Mouse (Mus musculus) limb, embryonic 13.5 days (tissue): ENCODE measurements at regions not wholly inside any gene's neighbourhood (a gene's known extent, or its start where the extent isn't known, plus 50 kb on each side); places are given as distances from the start of the nearest gene placed in this dataset.
A peak's percentile ranks its signal among the peaks of the same experiment; 100 is the strongest.
"Not testable (repeated sequence)": the region's sequence is repeated elsewhere in the genome, so short reads cannot be mapped to it uniquely, and the experiment has no call there.

Source experiments
- ATAC-seq: fragments of 200-750 bp; cut with Nextera tagmentation; 2 replicates; pipeline ENCODE4 v1.8.0; 2017; ENCODE audit warnings: low read depth, moderate number of reproducible peaks, moderate TSS enrichment; ENCODE audit not compliant: low FRiP score
- H3K27ac ChIP-seq: fragments of 300-500 bp; sonication (generic); 2 replicates; pipeline ENCODE4 v1.5.1; 2015; ENCODE audit warnings: inconsistent platforms, mild to moderate bottlenecking, moderate library complexity
- H3K27me3 ChIP-seq: fragments of 300-500 bp; sonication (generic); 2 replicates; pipeline ENCODE4 v1.6.1; 2015; ENCODE audit warnings: mild to moderate bottlenecking, inconsistent platforms
- H3K36me3 ChIP-seq: fragments of 300-500 bp; sonication (generic); 2 replicates; pipeline ENCODE4 v1.6.1; 2015; ENCODE audit warnings: inconsistent platforms, mild to moderate bottlenecking, moderate library complexity
- H3K4me1 ChIP-seq: fragments of 300-500 bp; sonication (generic); 2 replicates; pipeline ENCODE4 v1.6.1; 2015; ENCODE audit warnings: inconsistent platforms
- H3K4me2 ChIP-seq: fragments of 300-500 bp; sonication (generic); replicated peaks from 2 replicates; pipeline ENCODE4 v1.6.1; 2015; ENCODE audit warnings: inconsistent platforms, mild to moderate bottlenecking, moderate library complexity
- H3K4me3 ChIP-seq: fragments of 300-500 bp; sonication (generic); 2 replicates; pipeline ENCODE4 v1.5.1; 2015; ENCODE audit warnings: moderate library complexity, mild to moderate bottlenecking, inconsistent platforms
- H3K9ac ChIP-seq: fragments of 300-500 bp; sonication (generic); 2 replicates; pipeline ENCODE4 v1.6.1; 2015; ENCODE audit warnings: mild to moderate bottlenecking, inconsistent platforms
- H3K9me3 ChIP-seq: fragments of 300-500 bp; sonication (generic); 2 replicates; pipeline ENCODE4 v1.6.1; 2016; ENCODE audit warnings: inconsistent platforms
- WGBS: fragments of 180-500 bp; shearing (Covaris S2); methylation state at CpG from one replicate; pipeline ENCODE4 v1.1.7; 2015; 5-methylcytosine and 5-hydroxymethylcytosine counted together

DNA sequence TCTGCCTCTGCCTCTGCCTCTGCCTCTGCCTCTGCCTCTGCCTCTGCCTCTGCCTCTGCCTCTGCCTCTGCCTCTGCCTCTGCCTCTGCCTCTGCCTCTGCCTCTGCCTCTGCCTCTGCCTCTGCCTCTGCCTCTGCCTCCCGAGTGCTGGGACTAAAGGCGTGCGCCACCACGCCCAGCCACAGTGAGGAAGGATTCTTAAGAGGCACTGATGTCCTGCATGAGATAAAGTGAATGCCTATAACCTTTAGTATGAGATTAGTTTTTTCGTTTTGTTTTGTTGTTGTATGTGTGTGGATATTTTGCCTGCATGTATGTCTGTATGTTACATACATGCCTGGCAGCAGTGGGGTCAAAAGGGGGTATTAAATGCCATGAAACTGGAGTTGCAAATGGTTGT lies 63.2 kb downstream of the Hlx start:
- not testable (repeated sequence) for ATAC-seq, H3K9ac ChIP-seq, H3K36me3 ChIP-seq, H3K4me1 ChIP-seq, H3K27ac ChIP-seq, H3K4me2 ChIP-seq, H3K9me3 ChIP-seq, H3K4me3 ChIP-seq, H3K27me3 ChIP-seq
- 89% methylated on average over 5 of the region's 5 CpGs for WGBS

DNA sequence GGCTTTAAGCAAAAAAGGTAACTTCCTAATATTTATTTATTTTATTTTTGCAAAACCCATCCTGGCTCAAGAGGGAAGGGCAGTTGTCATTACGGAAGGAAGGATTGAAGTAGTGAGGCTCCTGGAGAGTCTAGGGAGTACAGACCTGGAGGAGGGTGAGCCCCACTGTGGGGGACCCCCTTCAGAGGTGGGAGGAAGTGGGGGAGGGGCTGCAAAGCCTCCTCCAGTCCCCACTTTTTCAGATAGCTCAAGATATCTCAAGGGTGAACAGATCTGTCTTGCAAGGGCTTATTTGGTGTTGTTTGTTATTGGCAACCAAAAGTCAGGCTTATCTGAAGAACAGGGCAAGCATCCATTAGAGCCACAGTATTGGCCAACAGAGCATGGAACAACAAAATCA lies 64.0 kb downstream of the Hlx start:
- H3K4me2 ChIP-seq = no peak overlapping the region
- H3K4me1 ChIP-seq = no peaks in the 10 kb centered on the region; the same call in 1 of the 2 replicates
- no peaks in the 10 kb centered on the region for H3K9me3 ChIP-seq
- H3K9ac ChIP-seq = no peak overlapping the region
- ATAC-seq = no peak
- H3K27me3 ChIP-seq = 0 out of 2 replicates have a peak, but pooled peaks cover 3% of the 10 kb centered on the region
- no peaks in the 10 kb centered on the region for H3K36me3 ChIP-seq
- no peak overlapping the region for H3K27ac ChIP-seq
- WGBS = 90% methylated on average over 1 of the region's 1 CpGs
- H3K4me3 ChIP-seq = no peak overlapping the region

DNA sequence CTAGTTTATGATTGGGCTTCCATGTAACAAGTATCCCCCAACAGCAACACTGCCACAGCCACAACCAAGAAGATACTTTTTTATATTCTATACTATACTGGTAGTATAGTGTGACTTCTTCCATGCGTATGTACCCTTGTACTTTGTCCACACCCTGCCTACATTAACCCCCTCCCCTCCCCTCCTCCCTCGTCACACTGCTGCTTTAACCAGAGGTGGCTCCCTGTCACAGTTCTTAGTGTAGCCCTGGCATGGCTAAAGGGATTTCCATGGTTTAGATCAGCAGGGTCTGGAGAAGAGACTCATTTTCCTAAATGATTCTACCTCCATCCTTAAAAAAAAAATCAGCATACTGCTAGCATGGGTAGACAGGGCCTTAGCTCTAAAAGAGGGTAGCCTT lies 64.4 kb downstream of the Hlx start:
- Histone ChIP-seq H3K4me3 (no peak overlapping the region), H3K27me3 (0 out of 2 replicates have a peak, but pooled peaks cover 3% of the 10 kb centered on the region), H3K27ac (no peak overlapping the region), H3K9ac (no peak overlapping the region), H3K4me1 (no peaks in the 10 kb centered on the region; the same call in 1 of the 2 replicates), H3K4me2 (no peak overlapping the region), H3K36me3 (no peaks in the 10 kb centered on the region), H3K9me3 (no peaks in the 10 kb centered on the region)
- 61% methylated on average over 2 of the region's 2 CpGs for WGBS
- ATAC-seq = no peak

DNA sequence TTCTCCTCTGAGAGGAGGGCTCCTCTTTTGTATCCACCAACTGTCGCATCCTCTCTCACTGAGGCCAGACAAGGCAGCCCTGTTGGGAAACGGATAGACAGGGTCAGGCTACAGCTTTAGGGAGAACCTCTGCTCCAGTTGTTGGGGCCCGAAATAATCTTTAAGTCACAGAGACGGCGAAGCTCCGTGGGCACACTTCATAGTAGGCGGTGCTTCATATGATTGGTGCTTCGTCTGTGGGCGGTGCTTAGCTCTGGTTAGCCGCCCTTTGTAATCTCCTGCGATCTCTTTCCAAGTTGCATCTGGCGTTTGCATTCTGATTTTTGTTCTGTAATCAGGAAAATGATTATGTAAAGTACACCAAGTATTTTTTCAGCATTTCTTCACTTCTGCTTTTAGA lies 67.2 kb downstream of the Hlx start:
- H3K9me3 ChIP-seq = no peaks in the 10 kb centered on the region
- no peak for ATAC-seq
- 91% methylated on average over 12 of the region's 12 CpGs for WGBS
- H3K9ac ChIP-seq = no peak overlapping the region
- H3K27ac ChIP-seq = no peak overlapping the region
- H3K4me3 ChIP-seq = no peak overlapping the region
- H3K36me3 ChIP-seq = no peaks in the 10 kb centered on the region
- no peak overlapping the region for H3K4me2 ChIP-seq
- H3K4me1 ChIP-seq = no peaks in the 10 kb centered on the region; the same call in 1 of the 2 replicates
- H3K27me3 ChIP-seq = 0 out of 2 replicates have a peak, but pooled peaks cover 3% of the 10 kb centered on the region

DNA sequence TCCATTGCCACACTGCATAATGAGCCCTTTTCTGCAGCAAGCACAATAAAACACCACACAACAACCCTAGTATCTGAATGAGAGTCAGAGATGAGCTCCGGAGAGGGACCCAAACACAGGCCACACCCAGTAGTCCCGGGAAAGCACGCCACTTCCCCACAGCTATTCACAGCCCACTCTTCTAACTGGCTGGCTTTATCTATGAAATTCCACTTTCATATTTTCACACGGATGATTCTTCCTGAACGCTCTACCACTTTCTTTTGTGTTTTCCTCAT lies 68.4 kb downstream of the Hlx start:
- Histone ChIP-seq H3K9me3 (no peaks in the 10 kb centered on the region), H3K4me1 (no peaks in the 10 kb centered on the region; the same call in 1 of the 2 replicates), H3K27me3 (0 out of 2 replicates have a peak, but pooled peaks cover 3% of the 10 kb centered on the region), H3K36me3 (no peaks in the 10 kb centered on the region), H3K27ac (no peak overlapping the region), H3K4me2 (no peak overlapping the region), H3K9ac (no peak overlapping the region), H3K4me3 (no peak overlapping the region)
- 57% methylated on average over 5 of the region's 5 CpGs for WGBS
- no peak for ATAC-seq

DNA sequence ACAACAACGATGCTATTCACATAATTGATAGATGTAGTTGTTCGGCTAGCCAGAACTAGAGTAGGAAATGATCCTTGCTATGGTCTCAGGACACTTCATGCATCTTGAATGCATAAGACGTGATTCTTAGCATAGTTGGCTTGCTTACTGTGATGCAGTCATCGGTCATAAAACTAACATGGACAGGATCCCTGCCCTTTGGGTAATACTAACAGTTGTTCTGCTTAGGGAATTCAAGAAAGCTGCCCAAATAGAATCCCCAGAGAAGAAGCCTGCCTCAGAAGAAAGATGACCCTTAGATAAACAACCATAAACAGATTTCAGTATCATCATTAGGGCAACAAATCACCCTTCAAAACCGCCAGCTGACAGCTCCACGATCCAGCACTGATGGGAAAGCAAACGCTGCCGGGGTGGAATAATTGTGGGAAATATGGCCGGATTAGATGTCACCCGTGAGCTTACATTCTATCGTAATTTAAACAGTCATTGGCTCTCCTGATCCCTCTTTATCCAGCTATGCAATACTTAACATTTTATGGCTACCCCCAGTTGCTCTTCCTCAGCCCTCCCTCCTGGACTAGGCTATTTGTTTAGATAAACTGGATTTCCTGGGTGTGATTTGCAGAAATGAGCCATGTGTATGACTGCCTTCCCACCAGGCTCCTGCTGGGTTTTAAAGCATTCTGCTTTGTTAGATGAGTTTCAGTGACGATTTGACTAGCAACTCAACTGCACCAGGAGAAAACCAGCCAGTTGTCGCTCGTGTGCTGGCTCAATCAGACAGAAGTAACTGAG lies 68.9 kb downstream of the Hlx start:
- Histone ChIP-seq H3K27ac (no peak overlapping the region), H3K4me1 (no peaks in the 10 kb centered on the region; the same call in 1 of the 2 replicates), H3K9ac (no peak overlapping the region), H3K36me3 (no peaks in the 10 kb centered on the region), H3K4me3 (no peak overlapping the region), H3K4me2 (no peak overlapping the region), H3K9me3 (no peaks in the 10 kb centered on the region), H3K27me3 (0 out of 2 replicates have a peak, but pooled peaks cover 2% of the 10 kb centered on the region)
- 37% methylated on average over 14 of the region's 14 CpGs for WGBS
- peak; percentile 24; the same call in 1 of the 2 replicates for ATAC-seq

DNA sequence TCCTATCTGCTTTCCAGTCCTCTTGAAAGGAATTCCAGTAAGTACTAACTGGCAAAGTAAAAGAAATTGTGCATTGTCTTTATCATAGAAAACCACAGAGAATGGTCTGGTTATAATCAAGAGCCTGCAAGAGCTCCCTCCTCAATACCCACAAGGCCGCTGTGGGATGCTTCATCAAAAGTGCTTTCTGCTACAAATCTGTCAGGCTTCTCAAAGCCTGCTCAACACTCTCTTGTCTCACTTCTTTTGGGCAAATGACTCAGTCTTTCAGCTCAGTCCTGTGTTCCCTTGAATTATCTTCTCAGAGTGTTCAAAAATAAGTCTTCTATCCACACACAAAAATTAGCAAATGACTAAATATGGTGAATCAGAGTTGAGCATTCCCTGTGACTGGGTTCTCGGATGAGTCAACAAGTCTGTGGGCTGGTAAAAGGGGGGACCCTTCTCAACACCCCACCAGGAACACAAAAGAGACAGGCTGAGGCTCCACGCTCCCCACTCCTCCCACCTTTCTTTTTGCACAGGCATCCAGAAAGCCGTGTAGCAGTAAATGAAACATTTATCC lies 81.8 kb downstream of the Hlx start:
- Histone ChIP-seq H3K9me3 (peaks cover 3% of the 10 kb centered on the region; the same call in 1 of the 2 replicates), H3K27me3 (no peaks in the 10 kb centered on the region; the same call in 1 of the 2 replicates), H3K4me2 (no peak overlapping the region), H3K4me3 (no peak overlapping the region), H3K36me3 (no peaks in the 10 kb centered on the region), H3K9ac (no peak overlapping the region), H3K4me1 (0 out of 2 replicates have a peak, but pooled peaks cover 4% of the 10 kb centered on the region), H3K27ac (no peak overlapping the region)
- WGBS = 83% methylated on average over 4 of the region's 4 CpGs
- ATAC-seq = no peak

DNA sequence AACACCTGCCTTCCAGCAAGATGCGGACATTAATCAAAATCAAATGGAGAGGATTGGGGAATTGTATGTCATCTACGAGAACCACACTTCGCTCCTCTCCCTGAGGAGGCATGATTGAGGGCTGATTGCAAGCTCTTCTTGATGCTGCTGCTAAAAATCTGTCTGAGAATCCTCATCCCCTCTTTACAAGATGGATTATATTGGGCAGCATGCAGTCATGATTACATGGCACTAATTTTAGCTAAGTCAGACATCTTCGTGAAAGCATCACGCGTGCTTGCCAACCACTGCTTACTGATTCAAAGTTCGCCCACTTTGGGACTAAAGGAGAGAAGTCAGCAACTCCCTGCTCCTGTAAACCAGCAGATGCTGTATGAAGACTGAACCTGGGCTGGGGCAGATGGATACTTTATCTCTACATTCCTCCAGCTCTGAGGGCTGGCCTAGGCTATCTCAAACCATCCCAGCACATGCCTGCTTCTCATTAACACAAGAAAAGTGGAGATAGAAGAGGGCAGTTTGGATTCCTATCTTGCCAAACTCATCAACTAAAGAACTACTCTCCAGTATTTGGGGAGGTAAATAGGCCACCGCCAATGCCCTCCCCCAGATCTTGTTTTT lies 84.4 kb downstream of the Hlx start:
- WGBS = 85% methylated on average over 8 of the region's 8 CpGs
- H3K4me3 ChIP-seq = no peak overlapping the region
- peaks cover 3% of the 10 kb centered on the region; the same call in 1 of the 2 replicates for H3K9me3 ChIP-seq
- no peak overlapping the region for H3K9ac ChIP-seq
- H3K27ac ChIP-seq = no peak overlapping the region
- H3K36me3 ChIP-seq = no peaks in the 10 kb centered on the region
- no peak overlapping the region for H3K4me2 ChIP-seq
- H3K4me1 ChIP-seq = peaks cover 9% of the 10 kb centered on the region
- H3K27me3 ChIP-seq = no peaks in the 10 kb centered on the region; the same call in 1 of the 2 replicates
- no peak for ATAC-seq

DNA sequence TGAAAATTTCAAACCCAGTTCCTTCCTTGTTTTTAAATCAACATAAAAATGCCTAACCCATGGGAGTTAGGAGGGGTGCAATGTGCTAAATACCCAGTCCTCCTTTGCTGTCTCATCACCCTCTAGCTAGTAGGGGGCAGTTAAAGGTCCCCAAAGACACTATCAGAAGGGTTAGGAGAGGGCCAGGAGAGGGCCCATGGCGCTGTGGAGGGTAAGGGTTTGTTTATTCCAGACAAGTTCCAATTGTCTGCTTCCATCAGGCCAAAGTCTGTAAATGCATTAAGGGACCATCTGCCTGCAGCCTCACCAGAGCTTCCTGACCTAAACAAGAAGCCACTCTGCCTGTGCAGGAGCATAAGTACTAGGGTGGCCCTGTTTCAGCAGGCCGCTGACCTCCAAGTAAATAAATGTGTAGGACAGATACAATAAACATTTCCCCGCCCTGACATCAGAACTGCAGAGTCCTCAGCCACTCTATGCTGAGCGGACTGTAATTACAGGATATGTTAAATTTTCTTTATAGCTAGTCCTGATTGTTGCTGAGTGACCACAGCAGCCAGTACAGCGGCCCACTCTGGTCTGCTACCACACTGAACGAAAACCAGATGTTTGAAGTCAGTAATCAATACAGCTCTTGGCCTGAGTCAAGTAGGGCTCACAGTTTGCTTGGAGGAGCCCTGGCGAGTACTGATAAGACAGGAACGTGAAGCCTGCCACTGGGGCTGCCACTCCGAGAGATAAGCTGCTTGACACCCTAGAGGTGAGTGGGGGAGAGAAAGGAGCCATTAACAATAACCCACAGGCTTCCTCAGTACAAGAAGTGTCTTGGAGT lies 87.4 kb downstream of the Hlx start:
- no peaks in the 10 kb centered on the region; the same call in 1 of the 2 replicates for H3K27me3 ChIP-seq
- no peak overlapping the region for H3K4me3 ChIP-seq
- no peak overlapping the region for H3K4me2 ChIP-seq
- no peak overlapping the region for H3K9ac ChIP-seq
- no peaks in the 10 kb centered on the region for H3K36me3 ChIP-seq
- ATAC-seq = no peak
- 17% methylated on average over 9 of the region's 9 CpGs for WGBS
- H3K4me1 ChIP-seq = peaks cover 9% of the 10 kb centered on the region
- peaks cover 3% of the 10 kb centered on the region; the same call in 1 of the 2 replicates for H3K9me3 ChIP-seq
- no peak overlapping the region for H3K27ac ChIP-seq

DNA sequence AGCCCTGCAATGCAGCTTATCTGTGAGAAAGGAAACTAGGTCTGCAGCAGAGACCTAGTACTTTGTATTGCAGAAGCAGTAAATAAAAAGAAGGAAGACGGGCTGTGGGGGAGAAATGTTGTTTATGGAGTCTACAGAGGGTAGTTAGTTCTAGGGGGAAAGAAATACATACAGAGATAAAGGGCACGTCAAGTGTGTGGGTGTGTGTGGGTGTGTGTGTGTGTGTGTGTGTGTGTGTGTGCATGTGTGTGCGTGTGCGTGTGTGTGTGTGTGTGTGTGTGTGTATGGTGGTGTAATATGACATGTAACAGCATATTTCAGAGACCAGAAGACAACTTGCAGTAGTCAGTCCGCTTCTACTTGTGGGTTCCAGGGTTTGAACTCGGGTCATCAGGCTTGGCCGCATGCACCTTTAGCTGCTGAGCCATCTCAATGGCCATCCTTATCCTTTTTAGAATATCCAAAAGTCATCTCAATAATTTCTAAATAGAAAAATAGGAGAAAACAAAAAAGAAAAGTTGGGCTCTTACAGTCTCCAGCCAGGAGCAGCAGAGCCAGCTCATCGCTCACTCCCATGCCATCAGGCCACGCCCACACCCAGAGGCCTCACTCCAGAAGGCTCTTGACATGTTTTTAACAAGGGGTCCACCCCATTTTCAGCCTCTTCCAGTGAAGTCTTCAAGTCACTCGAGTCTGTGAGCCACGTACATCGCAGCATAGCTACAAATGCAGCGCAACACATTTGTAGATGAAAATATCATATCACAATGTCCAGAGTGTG lies 101.5 kb downstream of the Hlx start:
- Histone ChIP-seq H3K9ac (no peak overlapping the region), H3K4me1 (peaks cover 6% of the 10 kb centered on the region; the same call in 1 of the 2 replicates), H3K27me3 (no peaks in the 10 kb centered on the region), H3K27ac (no peak overlapping the region), H3K4me2 (no peak overlapping the region), H3K4me3 (no peak overlapping the region), H3K9me3 (no peaks in the 10 kb centered on the region), H3K36me3 (no peaks in the 10 kb centered on the region)
- ATAC-seq = no peak
- 74% methylated on average over 13 of the region's 13 CpGs for WGBS

DNA sequence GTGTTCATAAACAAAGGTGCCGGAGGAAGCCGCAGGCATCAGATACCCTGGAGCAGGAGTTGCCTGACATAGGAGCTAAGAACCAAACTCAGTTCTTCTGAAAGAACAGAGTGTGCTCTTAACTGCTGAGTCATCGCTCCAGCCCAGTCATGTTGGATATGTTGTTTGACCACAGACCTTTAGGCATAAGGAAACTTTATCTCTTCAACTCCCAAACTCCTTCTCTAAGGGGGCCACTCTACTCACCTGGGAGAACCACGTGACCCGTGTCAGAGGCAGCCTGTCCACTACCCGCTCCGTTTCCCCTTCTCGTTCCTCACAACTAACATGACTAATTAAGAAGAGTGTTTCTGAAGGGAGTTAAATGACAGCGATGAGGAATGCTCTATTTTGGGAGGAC lies 103.2 kb downstream of the Hlx start:
- Histone ChIP-seq H3K4me2 (no peak overlapping the region), H3K9me3 (no peaks in the 10 kb centered on the region), H3K9ac (no peak overlapping the region), H3K36me3 (no peaks in the 10 kb centered on the region), H3K4me1 (peaks cover 6% of the 10 kb centered on the region; the same call in 1 of the 2 replicates), H3K4me3 (no peak overlapping the region), H3K27me3 (no peaks in the 10 kb centered on the region), H3K27ac (no peak overlapping the region)
- no peak for ATAC-seq
- 91% methylated on average over 9 of the region's 9 CpGs for WGBS
